Mouse (Mus musculus) gastrocnemius, postnatal 10 days (tissue): Measurements from ENCODE around the gene Cask. TPM values are rescaled to one million over a fixed set of nuclear protein-coding genes. Genes with fewer than 3 reads are reported as not detected.

Experiments used
- DNase-seq: peaks from one replicate; pipeline ENCODE4 v3.0.0; 2021; ENCODE audit warnings: mixed read lengths
- total RNA-seq, 2 experiments: library from RNA; stranded (reverse); gene quantifications; 2 replicates each; pipeline ENCODE4 v1.2.3; 2021

Gene Cask
- total RNA-seq, 2 experiments from 2014 or later: 26.3 to 37.7 TPM

GRCm38 (mm10) chrX:13631599-13632283 is 219.4 kb downstream of the Cask start, which contains the start of gene Gpr34:
Gpr34 (plus strand) TSS chrX:13632089.
- DNase-seq: no peak

- DNase-seq: no peak
Observed at GRCm38 (mm10) chrX:13622654-13623053, 228.5 kb downstream of the Cask start.

GRCm38 (mm10) chrX:13621473-13621872 is 229.7 kb downstream of the Cask start:
- DNase-seq: no peak

- DNase-seq: no peak
Observed at GRCm38 (mm10) chrX:13618476-13618875, 232.7 kb downstream of the Cask start.

GRCm38 (mm10) chrX:13617294-13617693 is 233.9 kb downstream of the Cask start:
- no peak for DNase-seq

- DNase-seq: no peak
Observed at GRCm38 (mm10) chrX:13616726-13617125, 234.4 kb downstream of the Cask start.

GRCm38 (mm10) chrX:13612115-13612514 is 239.1 kb downstream of the Cask start:
- no peak for DNase-seq

GRCm38 (mm10) chrX:13611114-13611513 is 240.1 kb downstream of the Cask start:
- DNase-seq: no peak

- no peak for DNase-seq
Observed at GRCm38 (mm10) chrX:13607752-13608151, 243.4 kb downstream of the Cask start.

GRCm38 (mm10) chrX:13606741-13607140 is 244.4 kb downstream of the Cask start:
- no peak for DNase-seq

- DNase-seq: no peak
Observed at GRCm38 (mm10) chrX:13599966-13600365, 251.2 kb downstream of the Cask start.

- no peak for DNase-seq
Observed at GRCm38 (mm10) chrX:13599373-13599772, 251.8 kb downstream of the Cask start.

GRCm38 (mm10) chrX:13577647-13578046 is 273.5 kb downstream of the Cask start:
- DNase-seq: no peak

- DNase-seq: peak; percentile 9
Observed at GRCm38 (mm10) chrX:13576606-13577005, 274.6 kb downstream of the Cask start.

- no peak for DNase-seq
Observed at GRCm38 (mm10) chrX:13574872-13575271, 276.3 kb downstream of the Cask start.

GRCm38 (mm10) chrX:13574298-13574697 is 276.9 kb downstream of the Cask start:
- no peak for DNase-seq

GRCm38 (mm10) chrX:13554504-13554903 is 296.7 kb downstream of the Cask start:
- DNase-seq: no peak

- DNase-seq: no peak
Observed at GRCm38 (mm10) chrX:13552288-13552687, 298.9 kb downstream of the Cask start.

GRCm38 (mm10) chrX:13551566-13551965 is 299.6 kb downstream of the Cask start:
- DNase-seq: no peak

GRCm38 (mm10) chrX:13549100-13549499 is 302.1 kb downstream of the Cask start:
- no peak for DNase-seq

- no peak for DNase-seq
Observed at GRCm38 (mm10) chrX:13521288-13521687, 329.9 kb downstream of the Cask start.

GRCm38 (mm10) chrX:13520566-13520965 is 330.6 kb downstream of the Cask start:
- no peak for DNase-seq

GRCm38 (mm10) chrX:13519408-13519783 is 331.8 kb downstream of the Cask start:
- no peak for DNase-seq

GRCm38 (mm10) chrX:13518781-13519407 is 332.3 kb downstream of the Cask start:
- DNase-seq: no peak
